Mouse (Mus musculus) midbrain, postnatal 0 days (tissue): ENCODE measurements around the gene Baat. TPM values are rescaled to one million over a fixed set of nuclear protein-coding genes. Genes with fewer than 3 reads are reported as not detected.
"Not testable (repeated sequence)": the region's sequence is repeated elsewhere in the genome, so short reads cannot be mapped to it uniquely, and the experiment has no call there.

Experiments
- ATAC-seq: fragments of 200-750 bp; cut with Nextera tagmentation; 2 replicates; pipeline ENCODE4 v1.8.0; 2017; ENCODE audit warnings: moderate number of reproducible peaks, mild to moderate bottlenecking, moderate TSS enrichment, moderate library complexity; ENCODE audit not compliant: low FRiP score
- DNase-seq: peaks from one replicate; pipeline ENCODE4 v3.0.0-alpha.2; 2015; ENCODE audit warnings: low spot score
- H3K27ac ChIP-seq: fragments of 300-500 bp; sonication (generic); 2 replicates; pipeline ENCODE4 v1.5.1; 2014; ENCODE audit warnings: low read depth, mild to moderate bottlenecking, low read length, mixed read lengths
- H3K27me3 ChIP-seq: fragments of 300-500 bp; sonication (generic); 2 replicates; pipeline ENCODE4 v1.6.1; 2014; ENCODE audit warnings: low read length, control low read depth, mixed read lengths; ENCODE audit not compliant: insufficient read depth
- H3K36me3 ChIP-seq: fragments of 300-500 bp; sonication (generic); 2 replicates; pipeline ENCODE4 v1.6.1; 2014; ENCODE audit warnings: low read length, control low read depth, mixed read lengths; ENCODE audit not compliant: insufficient read depth
- H3K4me1 ChIP-seq: fragments of 300-500 bp; sonication (generic); 2 replicates; pipeline ENCODE4 v1.6.1; 2014; ENCODE audit warnings: mild to moderate bottlenecking, control low read depth, antibody characterized with exemption, low read length, mixed read lengths; ENCODE audit not compliant: insufficient read depth
- H3K4me2 ChIP-seq: fragments of 300-500 bp; sonication (generic); 2 replicates; pipeline ENCODE4 v1.6.1; 2014; ENCODE audit warnings: low read depth, mild to moderate bottlenecking, low read length, mixed read lengths; ENCODE audit not compliant: poor library complexity, severe bottlenecking
- H3K4me3 ChIP-seq: fragments of 300-500 bp; sonication (generic); 2 replicates; pipeline ENCODE4 v1.5.1; 2014; ENCODE audit warnings: low read depth, mild to moderate bottlenecking, low read length, moderate library complexity
- H3K9ac ChIP-seq: fragments of 300-500 bp; sonication (generic); replicated peaks from 2 replicates; pipeline ENCODE4 v1.6.1; 2014; ENCODE audit warnings: mild to moderate bottlenecking, low read length, moderate library complexity, mixed read lengths; ENCODE audit not compliant: poor library complexity, severe bottlenecking
- H3K9me3 ChIP-seq: fragments of 300-500 bp; sonication (generic); 2 replicates; pipeline ENCODE4 v1.6.1; 2016; ENCODE audit warnings: low read length, control low read depth
- CTCF ChIP-seq: IDR thresholded peaks from 2 replicates; pipeline ENCODE4 v1.5.1; 2016; ENCODE audit warnings: antibody characterized with exemption, mild to moderate bottlenecking
- WGBS: fragments of 180-500 bp; shearing (Covaris S2); extraction: QIAGEN DNeasy Blood & Tissue Kit; methylation state at CpG from one replicate; pipeline ENCODE4 v1.1.7; 2014; 5-methylcytosine and 5-hydroxymethylcytosine counted together
- polyA plus RNA-seq: library from polyadenylated mRNA; unstranded; fragments of >200 nt; fragmentation: Nextera tagmentation; extraction: Ambion mirVana; gene quantifications from 2 replicates; pipeline ENCODE4 v1.2.1, GENCODE M21; 2015
- total RNA-seq: library from RNA; depleted of rRNA; stranded (reverse); fragments of >200 nt; gene quantifications from 2 replicates; pipeline ENCODE4 v1.2.3, GENCODE M21; 2014; rRNA removed

Baat gene
- total and polyA plus RNA-seq, 2 experiments from 2014 or later: not detected

DNA sequence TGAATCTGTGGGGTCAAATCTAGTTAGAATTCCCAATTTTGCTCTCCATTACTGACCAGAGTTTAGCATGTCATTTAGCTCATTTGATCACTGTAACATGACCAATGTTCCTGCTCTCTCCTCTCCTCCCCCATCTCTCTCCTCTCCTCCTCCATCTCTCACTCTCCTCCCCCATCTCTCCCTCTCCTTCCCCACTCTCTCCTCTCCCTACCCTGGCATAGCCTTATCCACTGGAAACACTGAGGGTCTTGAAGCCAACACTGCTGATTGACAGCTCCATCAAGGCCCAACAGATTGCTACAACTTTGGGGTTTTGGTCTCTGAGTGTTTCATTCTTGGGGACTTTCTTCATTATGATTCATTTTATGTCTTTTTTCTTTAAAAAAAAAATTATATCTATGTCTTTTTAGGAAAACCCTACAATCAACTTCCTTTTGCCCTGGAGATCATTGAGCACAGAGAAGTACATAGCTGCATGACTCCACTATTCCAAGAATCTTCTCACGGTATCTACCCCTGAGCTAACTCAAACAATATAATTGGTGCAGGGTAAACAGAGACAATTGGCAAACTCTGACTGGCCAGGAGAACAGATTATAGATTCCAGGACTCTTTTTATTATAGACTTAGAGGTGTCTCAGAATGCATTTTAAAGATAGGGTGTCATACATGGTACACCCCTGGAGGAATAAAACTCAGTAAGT, 54.4 kb downstream of the Baat start:
- Histone ChIP-seq H3K4me1 (no peaks in the 10 kb centered on the region), H3K9me3 (no peaks in the 10 kb centered on the region), H3K36me3 (no peaks in the 10 kb centered on the region), H3K4me3 (no peak overlapping the region), H3K4me2 (no peak overlapping the region), H3K27me3 (no peaks in the 10 kb centered on the region), H3K9ac (no peak overlapping the region), H3K27ac (no peak overlapping the region)
- WGBS: 75% methylated on average over 1 of the region's 1 CpGs
- no peak for TF ChIP-seq CTCF
- no peak for DNase-seq
- ATAC-seq: no peak

- not testable (repeated sequence) for H3K9ac ChIP-seq, H3K27me3 ChIP-seq, DNase-seq, H3K4me1 ChIP-seq, H3K27ac ChIP-seq, H3K36me3 ChIP-seq, H3K9me3 ChIP-seq, ATAC-seq, H3K4me3 ChIP-seq, H3K4me2 ChIP-seq
- no CpG with 5 or more reads among the region's 1 CpGs for whole genome bisulfite sequencing
Observed at GRCm38 (mm10) chr4:49451133-49451847, 55.1 kb downstream of the Baat start.

Other genes starting within 250 kb of the Baat start
- not detected in 2 replicates for gene Acnat2, start 98.4 kb downstream of the Baat start, total RNA-seq
- not detected in 2 replicates for gene Acnat2, start 98.4 kb downstream of the Baat start, polyA plus RNA-seq
- 0.44 TPM in 1 of 2 replicates, not detected in the other for gene Acnat1, start 32.6 kb downstream of the Baat start, total RNA-seq
- gene Acnat1, start 32.6 kb downstream of the Baat start, polyA plus RNA-seq: not detected in 2 replicates
- 36.6 and 44.3 TPM in 2 replicates for gene Mrpl50, start 14.5 kb upstream of the Baat start, total RNA-seq
- 75.7 and 76.7 TPM in 2 replicates for gene Mrpl50, start 14.5 kb upstream of the Baat start, polyA plus RNA-seq
- gene Zfp189, start 14.6 kb upstream of the Baat start, total RNA-seq: 6.3 and 10.4 TPM in 2 replicates
- 4.2 and 6.0 TPM in 2 replicates for gene Zfp189, start 14.6 kb upstream of the Baat start, polyA plus RNA-seq
- 0.88 and 0.94 TPM in 2 replicates for gene Aldob, start 43.0 kb upstream of the Baat start, total RNA-seq
- gene Aldob, start 43.0 kb upstream of the Baat start, polyA plus RNA-seq: 0.56 and 0.73 TPM in 2 replicates
- gene Tmem246, start 91.3 kb upstream of the Baat start, total RNA-seq: 182 and 193 TPM in 2 replicates
- gene Tmem246, start 91.3 kb upstream of the Baat start, polyA plus RNA-seq: 164 and 180 TPM in 2 replicates
- gene Rnf20, start 125.4 kb upstream of the Baat start, total RNA-seq: 48.3 and 76.7 TPM in 2 replicates
- 41.0 and 46.2 TPM in 2 replicates for gene Rnf20, start 125.4 kb upstream of the Baat start, polyA plus RNA-seq
- 0.93 and 1.2 TPM in 2 replicates for gene Ppp3r2, start 175.5 kb upstream of the Baat start, total RNA-seq
- gene Ppp3r2, start 175.5 kb upstream of the Baat start, polyA plus RNA-seq: 0.33 and 0.52 TPM in 2 replicates